Mouse (Mus musculus): ENCODE data around the gene Cox20. TPM values are rescaled to one million over a fixed set of nuclear protein-coding genes. Genes with fewer than 3 reads are reported as not detected.
A peak's percentile ranks its signal among the peaks of the same experiment; 100 is the strongest.

Gene Cox20
- total and polyA plus RNA-seq, 3 experiments, result 9.9 to 26.0 (median 19.1) TPM

GRCm38 (mm10) chr1:178360264-178360663 lies 41.3 kb downstream of the Cox20 start:
- dilution Hi-C loops (cut with MboI; ENCODE audit: extremely low pct_ligation_motif_present, extremely low pct_unique_long_range_greater_than_20kb, low sequenced_read_pairs), result no loop called here
- TF ChIP-seq GABPA (IDR thresholded peaks at IDR 0.05; ENCODE audit: insufficient replicate concordance, low read depth, low read length) (no peak), HCFC1 (IDR thresholded peaks at IDR 0.05; ENCODE audit: low read depth, low read length) (no peak), MAFK (IDR thresholded peaks at IDR 0.05; ENCODE audit: insufficient replicate concordance, low read length) (no peak)

GRCm38 (mm10) chr1:178360702-178361101 lies 41.8 kb downstream of the Cox20 start:
- Histone ChIP-seq H3K9ac (ENCODE audit: insufficient read depth, low read depth) (no peak overlapping the region), H3K27ac (ENCODE audit: insufficient read depth, low read depth) (no peak overlapping the region)

More at GRCm38 (mm10) chr1:178360264-178360663, 41.3 kb downstream of the Cox20 start:
- Histone ChIP-seq H3K9me3 (replicated peaks; ENCODE audit: low read length) (no peaks in the 10 kb centered on the region), H3K4me2 (ENCODE audit: insufficient read depth, low read depth, poor library complexity, severe bottlenecking) (no peak overlapping the region), H3K4me1 (ENCODE audit: control insufficient read depth in 1 of 2, insufficient read depth in 2 of 2) (peaks cover 0 to 4% of the 10 kb centered on the region in 2 experiments; a peak in 2 of 4 replicates), H3K36me3 (replicated peaks in 1 of 2; ENCODE audit: control insufficient read depth in 1 of 2, insufficient read depth in 1 of 2, low read length in 1 of 2) (no peaks in the 10 kb centered on the region), H3K4me3 (replicated peaks in 1 of 3; ENCODE audit: low read depth in 2 of 3, low read length in 2 of 3, poor library complexity in 1 of 3) (no peak overlapping the region), H3K9ac (ENCODE audit: insufficient read depth, low read depth) (no peak overlapping the region), H3K27ac (ENCODE audit: insufficient read depth, low read depth) (no peak overlapping the region), H3K79me2 (replicated peaks; ENCODE audit: control insufficient read depth, extremely low read depth, insufficient read depth, poor library complexity, severe bottlenecking) (no peaks in the 10 kb centered on the region), H3K27me3 (replicated peaks) (no peaks in the 10 kb centered on the region)
- in situ Hi-C loops (cut with MboI; ENCODE audit: low pct_ligation_motif_present, low pct_unique_long_range_greater_than_20kb, low sequenced_read_pairs), result no loop called here
- no peak for DNase-seq (ENCODE audit: extremely low read depth)

GRCm38 (mm10) chr1:178365171-178365570 lies 46.2 kb downstream of the Cox20 start:
- DNase-seq (ENCODE audit: extremely low read depth), result no peak
- Histone ChIP-seq H3K27ac (ENCODE audit: insufficient read depth, low read depth) (no peak overlapping the region), H3K4me3 (replicated peaks in 1 of 3; ENCODE audit: low read depth in 2 of 3, low read length in 2 of 3, poor library complexity in 1 of 3) (no peak overlapping the region), H3K4me2 (ENCODE audit: insufficient read depth, low read depth, poor library complexity, severe bottlenecking) (no peak overlapping the region), H3K79me2 (replicated peaks; ENCODE audit: control insufficient read depth, extremely low read depth, insufficient read depth, poor library complexity, severe bottlenecking) (peaks cover 3% of the 10 kb centered on the region; the same call in 1 of the 2 replicates), H3K9me3 (replicated peaks; ENCODE audit: low read length) (no peaks in the 10 kb centered on the region), H3K9ac (ENCODE audit: insufficient read depth, low read depth) (no peak overlapping the region), H3K27me3 (replicated peaks) (no peaks in the 10 kb centered on the region), H3K36me3 (replicated peaks in 1 of 2; ENCODE audit: control insufficient read depth in 1 of 2, insufficient read depth in 1 of 2, low read length in 1 of 2) (no peaks in the 10 kb centered on the region), H3K4me1 (ENCODE audit: control insufficient read depth in 1 of 2, insufficient read depth in 2 of 2) (peaks cover 7 to 10% of the 10 kb centered on the region in 2 experiments)
- dilution Hi-C loops (cut with MboI; ENCODE audit: extremely low pct_ligation_motif_present, extremely low pct_unique_long_range_greater_than_20kb, low sequenced_read_pairs), result no loop called here
- TF ChIP-seq KAT2A (IDR thresholded peaks at IDR 0.05; ENCODE audit: insufficient replicate concordance, low read length) (no peak), CHD2 (IDR thresholded peaks at IDR 0.05; ENCODE audit: low read length) (no peak), EP300 (IDR thresholded peaks at IDR 0.05; ENCODE audit: low read length) (no peak), TCF12 (IDR thresholded peaks at IDR 0.05; ENCODE audit: low read depth, low read length) (no peak), JUND (conservative IDR thresholded peaks at IDR 0.05; ENCODE audit: low read depth, low read length) (no peak), ZC3H11A (IDR thresholded peaks at IDR 0.05; ENCODE audit: low read depth, low read length) (no peak), RCOR1 (conservative IDR thresholded peaks at IDR 0.05; ENCODE audit: low read depth, low read length) (no peak), SIN3A (IDR thresholded peaks at IDR 0.05; ENCODE audit: low read length) (no peak), RAD21 (IDR thresholded peaks at IDR 0.05; ENCODE audit: low read depth, low read length) (no peak), ELF1 (IDR thresholded peaks at IDR 0.05; ENCODE audit: low read depth, low read length) (no peak)
- in situ Hi-C loops (cut with MboI; ENCODE audit: low pct_ligation_motif_present, low pct_unique_long_range_greater_than_20kb, low sequenced_read_pairs), result no loop called here

More at GRCm38 (mm10) chr1:178360702-178361101, 41.8 kb downstream of the Cox20 start:
- no peak for DNase-seq (ENCODE audit: extremely low read depth)
- Histone ChIP-seq H3K36me3 (replicated peaks in 1 of 2; ENCODE audit: control insufficient read depth in 1 of 2, insufficient read depth in 1 of 2, low read length in 1 of 2) (no peaks in the 10 kb centered on the region), H3K4me2 (ENCODE audit: insufficient read depth, low read depth, poor library complexity, severe bottlenecking) (no peak overlapping the region), H3K4me1 (ENCODE audit: control insufficient read depth in 1 of 2, insufficient read depth in 2 of 2) (peaks cover 0 to 4% of the 10 kb centered on the region in 2 experiments; a peak in 2 of 4 replicates), H3K4me3 (replicated peaks in 1 of 3; ENCODE audit: low read depth in 2 of 3, low read length in 2 of 3, poor library complexity in 1 of 3) (no peak overlapping the region), H3K79me2 (replicated peaks; ENCODE audit: control insufficient read depth, extremely low read depth, insufficient read depth, poor library complexity, severe bottlenecking) (no peaks in the 10 kb centered on the region), H3K27me3 (replicated peaks) (no peaks in the 10 kb centered on the region), H3K9me3 (replicated peaks; ENCODE audit: low read length) (no peaks in the 10 kb centered on the region)
- in situ Hi-C loops (cut with MboI; ENCODE audit: low pct_ligation_motif_present, low pct_unique_long_range_greater_than_20kb, low sequenced_read_pairs), result no loop called here
- dilution Hi-C loops (cut with MboI; ENCODE audit: extremely low pct_ligation_motif_present, extremely low pct_unique_long_range_greater_than_20kb, low sequenced_read_pairs), result no loop called here
- TF ChIP-seq CTCF (conservative IDR thresholded peaks at IDR 0.05 in 1 of 2, IDR thresholded peaks at IDR 0.05 in 1 of 2; ENCODE audit: low read depth in 2 of 2, low read length in 2 of 2) (peak in 1 of 2 experiments; percentile 54; a peak in 2 of 4 replicates), SMC3 (IDR thresholded peaks at IDR 0.05; ENCODE audit: low read depth, low read length) (peak; percentile 31; the same call in 1 of the 2 replicates), RAD21 (IDR thresholded peaks at IDR 0.05; ENCODE audit: low read depth, low read length) (peak; percentile 29), ZC3H11A (IDR thresholded peaks at IDR 0.05; ENCODE audit: low read depth, low read length) (no peak)

Data from CH12.LX (cell line).